Mouse (Mus musculus) Patski (cell line): Measurements from ENCODE around the gene Gm14391. TPM values are rescaled to one million over a fixed set of nuclear protein-coding genes. Genes with fewer than 3 reads are reported as not detected.
"Not testable (repeated sequence)": the region's sequence is repeated elsewhere in the genome, so short reads cannot be mapped to it uniquely, and the experiment has no call there.

Experiments used
- ATAC-seq: fragments of 100-300 bp; one replicate; pipeline ENCODE4 v1.8.0; 2021
- CTCF ChIA-PET: fragments of 350-600 bp; sonication (Branson Sonifier 250); formaldehyde crosslinking; loops from one replicate; lab custom pipeline; 2022; ENCODE audit warnings: inconsistent platforms; lab: Charles Lee
- POLR2A ChIA-PET: fragments of 350-600 bp; sonication (Branson Sonifier 250); formaldehyde crosslinking; loops from one replicate; lab custom pipeline; 2022; ENCODE audit warnings: antibody characterized with exemption, inconsistent platforms; lab: Charles Lee
- DNase-seq: peaks from one replicate; pipeline ENCODE4 v3.0.0-alpha.2; 2011; ENCODE audit warnings: low read depth, low spot score
- H3K27me3 ChIP-seq: fragments of 371-371 bp; one replicate; pipeline ENCODE4 v1.5.1; 2021
- CTCF ChIP-seq: fragments of 100-300 bp; IDR thresholded peaks from one replicate; pipeline ENCODE4 v1.5.1; 2021
- in situ Hi-C: fragments of 300-500 bp; cut with MboI; formaldehyde crosslinking; loops from 3 replicates; pipeline ENCODE4 v1.11.1; 2018; ENCODE audit warnings: low pct_unique_long_range_greater_than_20kb, mixed read lengths
- polyA plus RNA-seq: library from polyadenylated mRNA; unstranded; gene quantifications from one replicate; pipeline ENCODE4 v1.2.3, GENCODE M21; 2021

The Gm14391 gene
- polyA plus RNA-seq, 1 experiment from 2014 or later: 17.1 TPM

DNA sequence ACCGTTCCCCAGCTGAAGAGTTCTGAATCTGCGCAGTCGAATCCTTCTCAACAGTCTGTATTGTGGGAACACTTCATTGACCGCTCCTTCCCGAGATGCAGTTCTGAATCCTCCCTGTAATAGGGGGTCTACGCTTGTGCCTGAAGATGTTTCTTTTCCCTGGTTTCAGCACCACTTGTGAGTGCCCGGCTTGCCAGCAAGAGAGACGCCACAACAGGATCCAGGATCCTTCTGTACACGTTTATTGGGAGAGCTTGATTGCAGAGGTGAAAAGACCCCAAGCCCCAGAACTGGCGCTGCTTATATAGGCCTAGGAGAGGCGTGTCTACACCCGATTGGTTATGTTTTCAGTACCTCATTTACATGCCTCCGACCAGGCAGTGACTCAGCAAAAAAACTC is 50.0 kb downstream of the Gm14391 start:
- TF ChIP-seq CTCF: no peak
- no peaks in the 10 kb centered on the region for H3K27me3 ChIP-seq
- ATAC-seq (no peak), DNase-seq (no peak)
- CTCF ChIA-PET: no interaction called here
- POLR2A ChIA-PET: no interaction called here
- in situ Hi-C loops: no loop called here

DNA sequence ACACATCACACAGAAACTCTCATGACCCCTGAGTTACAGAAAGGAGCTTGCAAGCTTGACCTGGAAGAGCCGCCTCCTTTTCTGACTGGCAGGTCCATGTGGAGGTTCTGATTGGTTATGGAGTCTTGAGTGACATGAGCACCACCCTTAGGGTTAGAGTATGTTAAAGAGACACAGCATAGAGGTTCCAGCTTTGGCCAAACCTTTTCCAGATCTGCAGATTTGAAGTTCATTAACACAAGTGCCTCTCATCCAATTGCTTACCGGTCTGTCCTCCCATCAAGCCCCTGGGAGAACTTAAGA is 64.8 kb downstream of the Gm14391 start, which contains the start of gene Gm14399:
Gene Gm14399, minus strand, starts transcription at position 20 of the 303 bp plus-strand sequence.
- ATAC-seq, in situ Hi-C loops, DNase-seq, POLR2A ChIA-PET, CTCF ChIA-PET, H3K27me3 ChIP-seq: not testable (repeated sequence)

GRCm38 (mm10) chr2:175141118-175141992 is 65.4 kb downstream of the Gm14391 start:
- DNase-seq, in situ Hi-C loops, ATAC-seq, POLR2A ChIA-PET, H3K27me3 ChIP-seq, CTCF ChIA-PET: not testable (repeated sequence)

Other genes starting within 250 kb of the Gm14391 start
- 0.10 TPM for gene Gm14444, start 196.7 kb downstream of the Gm14391 start, polyA plus RNA-seq
- 0.36 TPM for gene Gm14393, start 139.1 kb downstream of the Gm14391 start, polyA plus RNA-seq
- gene Gm14399, start 64.9 kb downstream of the Gm14391 start, polyA plus RNA-seq: 13.0 TPM
- gene Gm14443, start 31.0 kb downstream of the Gm14391 start, polyA plus RNA-seq: 0.30 TPM
- gene Gm14440, start 68.2 kb upstream of the Gm14391 start, polyA plus RNA-seq: not detected
- gene Gm4631, start 131.3 kb upstream of the Gm14391 start, polyA plus RNA-seq: 22.7 TPM
- gene Zfp968, start 165.5 kb upstream of the Gm14391 start, polyA plus RNA-seq: 2.8 TPM
- 23.1 TPM for gene Gm4724, start 228.9 kb upstream of the Gm14391 start, polyA plus RNA-seq